Mouse (Mus musculus) forebrain, embryonic 16.5 days (tissue): ENCODE data around the gene Vmn1r219. TPM values are rescaled to one million over a fixed set of nuclear protein-coding genes. Genes with fewer than 3 reads are reported as not detected.
"Not testable (repeated sequence)": the region's sequence is repeated elsewhere in the genome, so short reads cannot be mapped to it uniquely, and the experiment has no call there.

Source experiments
- ATAC-seq: fragments of 200-750 bp; cut with Nextera tagmentation; 2 replicates; pipeline ENCODE4 v1.8.0; 2017; ENCODE audit warnings: mild to moderate bottlenecking, moderate library complexity
- H3K27ac ChIP-seq: fragments of 300-500 bp; sonication (generic); 2 replicates; pipeline ENCODE4 v1.5.1; 2014; ENCODE audit warnings: low read length, control low read depth
- H3K27me3 ChIP-seq: fragments of 300-500 bp; sonication (generic); replicated peaks from 2 replicates; pipeline ENCODE4 v1.6.1; 2014; ENCODE audit warnings: low read length; ENCODE audit not compliant: control insufficient read depth, insufficient read depth
- H3K36me3 ChIP-seq: fragments of 300-500 bp; sonication (generic); 2 replicates; pipeline ENCODE4 v1.6.1; 2014; ENCODE audit not compliant: control insufficient read depth, insufficient read depth
- H3K4me1 ChIP-seq: fragments of 300-500 bp; sonication (generic); replicated peaks from 2 replicates; pipeline ENCODE4 v1.6.1; 2014; ENCODE audit warnings: low read length; ENCODE audit not compliant: control insufficient read depth, insufficient read depth
- H3K4me2 ChIP-seq: fragments of 300-500 bp; sonication (generic); 2 replicates; pipeline ENCODE4 v1.6.1; 2014; ENCODE audit warnings: mild to moderate bottlenecking, low read length, control low read depth
- H3K4me3 ChIP-seq: fragments of 300-500 bp; sonication (generic); replicated peaks from 2 replicates; pipeline ENCODE4 v1.5.1; 2014; ENCODE audit warnings: mild to moderate bottlenecking, low read length, control low read depth
- H3K9ac ChIP-seq: fragments of 300-500 bp; sonication (generic); replicated peaks from 2 replicates; pipeline ENCODE4 v1.6.1; 2014; ENCODE audit warnings: low read depth, low read length, control low read depth
- H3K9me3 ChIP-seq: fragments of 300-500 bp; sonication (generic); 2 replicates; pipeline ENCODE4 v1.6.1; 2016; ENCODE audit warnings: low read length; ENCODE audit not compliant: control insufficient read depth
- WGBS: fragments of 180-500 bp; shearing (Covaris S2); extraction: QIAGEN DNeasy Blood & Tissue Kit; methylation state at CpG from one replicate; pipeline ENCODE4 v1.1.7; 2014; 5-methylcytosine and 5-hydroxymethylcytosine counted together
- polyA plus RNA-seq: library from polyadenylated mRNA; unstranded; fragments of >200 nt; fragmentation: Nextera tagmentation; extraction: Ambion mirVana; gene quantifications from 2 replicates; pipeline ENCODE4 v1.2.1, GENCODE M21; 2015

The Vmn1r219 gene
- polyA plus RNA-seq, 1 experiment from 2014 or later = not detected

- WGBS = 89% methylated on average over 2 of the region's 2 CpGs
Measured at GRCm38 (mm10) chr13:23213827-23214226, 54.7 kb downstream of the Vmn1r219 start, which contains the start of gene Vmn1r221. Gene Vmn1r221, plus strand, starts transcription at chr13:23214127.

More at GRCm38 (mm10) chr13:23213827-23214226, 54.7 kb downstream of the Vmn1r219 start, which contains the start of gene Vmn1r221:
- not testable (repeated sequence) for H3K4me2 ChIP-seq, H3K27ac ChIP-seq, H3K4me3 ChIP-seq, ATAC-seq, H3K27me3 ChIP-seq, H3K9me3 ChIP-seq, H3K4me1 ChIP-seq, H3K9ac ChIP-seq, H3K36me3 ChIP-seq

Other genes with a start within 250 kb of the Vmn1r219 start
- gene Vmn1r213, start 151.7 kb upstream of the Vmn1r219 start, polyA plus RNA-seq = not detected in 2 replicates
- not detected in 2 replicates for gene Vmn1r214, start 128.9 kb upstream of the Vmn1r219 start, polyA plus RNA-seq
- gene Vmn1r215, start 91.3 kb upstream of the Vmn1r219 start, polyA plus RNA-seq = not detected in 2 replicates
- not detected in 2 replicates for gene Vmn1r217, start 41.1 kb upstream of the Vmn1r219 start, polyA plus RNA-seq
- gene Vmn1r218, start 26.2 kb upstream of the Vmn1r219 start, polyA plus RNA-seq = not detected in 2 replicates
- gene Vmn1r220, start 28.7 kb downstream of the Vmn1r219 start, polyA plus RNA-seq = not detected in 2 replicates
- gene Vmn1r221, start 54.8 kb downstream of the Vmn1r219 start, polyA plus RNA-seq = not detected in 2 replicates
- not detected in 2 replicates for gene Vmn1r222, start 76.6 kb downstream of the Vmn1r219 start, polyA plus RNA-seq
- gene Vmn1r223, start 87.8 kb downstream of the Vmn1r219 start, polyA plus RNA-seq = not detected in 2 replicates
- gene Zfp322a, start 209.9 kb downstream of the Vmn1r219 start, polyA plus RNA-seq = 62.5 and 72.6 TPM in 2 replicates